Comparison of ENCODE assay signal across 8 mouse cellular contexts in the genomic region with DNA sequence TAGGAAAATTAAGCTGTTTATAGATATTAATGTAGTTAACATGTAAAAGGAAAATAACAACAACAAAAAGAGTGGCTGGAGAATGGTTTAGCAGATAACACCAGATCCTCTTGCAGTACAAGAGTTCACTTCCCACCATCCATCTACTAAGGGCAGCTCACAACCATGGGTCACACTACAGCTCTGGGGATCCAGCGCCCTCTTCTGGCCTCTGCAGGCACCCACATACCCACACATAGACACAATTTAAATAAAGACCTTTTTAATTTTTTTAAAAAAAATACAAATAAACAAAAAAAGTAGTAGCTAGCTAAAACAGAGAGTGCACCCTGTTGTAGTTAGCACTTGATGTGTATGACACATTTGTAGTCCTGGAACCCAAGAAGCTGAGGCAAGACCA. TPM values are rescaled to one million over a fixed set of nuclear protein-coding genes. Genes with fewer than 3 reads are reported as not detected.
A peak's percentile ranks its signal among the peaks of the same experiment; 100 is the strongest.
DNase-seq lines count a peak whose midpoint lies in the region; ATAC-seq and TF ChIP-seq lines count a peak whose summit lies in the region.

No protein-coding gene starts in this region.

- no peak overlapping the region for H3K4me3 ChIP-seq in ES-Bruce4 (ENCODE audit: low read depth, low read length)
- H3K4me3 ChIP-seq in hindbrain, postnatal 0 days (ENCODE audit: low read length): no peak overlapping the region
- no peak overlapping the region for H3K4me3 ChIP-seq in thymus, adult 2 months (ENCODE audit: control insufficient read depth, insufficient read depth, low read length)

- no peaks in the 10 kb centered on the region for H3K27me3 ChIP-seq in ES-Bruce4 (ENCODE audit: control insufficient read depth, insufficient read depth, low read length, poor library complexity, severe bottlenecking)
- no peaks in the 10 kb centered on the region for H3K27me3 ChIP-seq in hindbrain, postnatal 0 days (ENCODE audit: insufficient read depth, low read length)
- no peaks in the 10 kb centered on the region for H3K27me3 ChIP-seq in thymus, adult 2 months (ENCODE audit: control insufficient read depth, insufficient read depth, low read length)

- ATAC-seq in hindbrain, postnatal 0 days: no peak
- peak; percentile 51 for ATAC-seq in megakaryocyte progenitor cell, adult 5-6 weeks (replicated peaks; ENCODE audit: poor library complexity)

- H3K4me2 ChIP-seq in hindbrain, postnatal 0 days (ENCODE audit: low read depth, low read length): peak overlapping the region; percentile 31

- no peaks in the 10 kb centered on the region for H3K4me1 ChIP-seq in ES-Bruce4 (ENCODE audit: control insufficient read depth, insufficient read depth, low read length)
- 0 out of 2 replicates have a peak, but pooled peaks cover 8% of the 10 kb centered on the region for H3K4me1 ChIP-seq in hindbrain, postnatal 0 days (ENCODE audit: insufficient read depth, low read length)
- H3K4me1 ChIP-seq in thymus, adult 2 months (replicated peaks; ENCODE audit: control insufficient read depth, insufficient read depth, low read length): peaks cover 2% of the 10 kb centered on the region; the same call in 1 of the 2 replicates

- no peaks in the 10 kb centered on the region for H3K9me3 ChIP-seq in ES-Bruce4 (replicated peaks; ENCODE audit: control insufficient read depth, insufficient read depth, low read length, poor library complexity, severe bottlenecking)
- H3K9me3 ChIP-seq in hindbrain, postnatal 0 days (ENCODE audit: low read length): no peaks in the 10 kb centered on the region

- TF ChIP-seq EP300 in ES-Bruce4 (IDR thresholded peaks at IDR 0.05; ENCODE audit: insufficient read depth, low read depth, low read length): no peak

- WGBS in hindbrain, postnatal 0 days: 30% methylated on average over 1 of the region's 1 CpGs
- WGBS in thymus, adult 2 months: 50% methylated on average over 1 of the region's 1 CpGs

- H3K36me3 ChIP-seq in ES-Bruce4 (ENCODE audit: control insufficient read depth, insufficient read depth, low read length, poor library complexity, severe bottlenecking): peaks cover 7% of the 10 kb centered on the region
- no peaks in the 10 kb centered on the region for H3K36me3 ChIP-seq in hindbrain, postnatal 0 days (ENCODE audit: insufficient read depth, low read length)
- H3K36me3 ChIP-seq in thymus, adult 2 months (ENCODE audit: control insufficient read depth, insufficient read depth, low read length): no peaks in the 10 kb centered on the region

- no peak overlapping the region for H3K27ac ChIP-seq in ES-Bruce4 (ENCODE audit: insufficient read depth, low read length)
- no peak overlapping the region for H3K27ac ChIP-seq in hindbrain, postnatal 0 days
- no peak overlapping the region for H3K27ac ChIP-seq in thymus, adult 2 months (ENCODE audit: control insufficient read depth, insufficient read depth, low read length)

- TF ChIP-seq CTCF in ES-Bruce4 (IDR thresholded peaks at IDR 0.05; ENCODE audit: low read depth, low read length): peak; percentile 79
- TF ChIP-seq CTCF in hindbrain, postnatal 0 days (IDR thresholded peaks at IDR 0.05; ENCODE audit: low read depth): peak; percentile 49
- TF ChIP-seq CTCF in thymus, adult 2 months (IDR thresholded peaks at IDR 0.05; ENCODE audit: borderline replicate concordance, control insufficient read depth, extremely low read depth, insufficient read depth, low read length, poor library complexity): peak; percentile 49; the same call in 1 of the 2 replicates

- intact Hi-C loops in heart, postnatal 14 days (cut with DNase I): no loop called here

- no peak for TF ChIP-seq POLR2A in ES-Bruce4 (IDR thresholded peaks at IDR 0.05; ENCODE audit: insufficient read depth, low read length)
- TF ChIP-seq POLR2A in thymus, adult 2 months (IDR thresholded peaks at IDR 0.05; ENCODE audit: control insufficient read depth, extremely low read depth, insufficient read depth, low read length, poor library complexity): no peak

- H3K9ac ChIP-seq in ES-Bruce4 (ENCODE audit: low read depth, poor library complexity, severe bottlenecking): no peak overlapping the region
- no peak overlapping the region for H3K9ac ChIP-seq in hindbrain, postnatal 0 days (replicated peaks; ENCODE audit: low read length)

- DNase-seq in heart, postnatal 14 days: peak; percentile 31 to 32
- no peak for DNase-seq in heart, adult 9 months (ENCODE audit: low spot score in 2 of 2)
- DNase-seq in adrenal gland, postnatal 14 days: peak; percentile 72
- peak; percentile 8 for DNase-seq in hindbrain, postnatal 0 days (ENCODE audit: low spot score)
- DNase-seq in thymus, adult 2 months: peak; percentile 46
- no peak for DNase-seq in urinary bladder, postnatal 25 days (ENCODE audit: low spot score)

RNA-seq across cellular contexts. Expression of a gene that starts 4.0 kb away (rescaled TPM):
- total RNA-seq in heart, postnatal 14 days (2021): 10 to 100 TPM; 84.7 to 91.1 TPM
- 127 and 152 TPM in 2 replicates for polyA plus RNA-seq in ES-Bruce4 (2011; ENCODE audit: insufficient read depth, insufficient read length, low read depth, missing spikeins)
- 94.2 and 107 TPM in 2 replicates for total RNA-seq in adrenal gland, postnatal 14 days (2021)
- total RNA-seq in hindbrain, postnatal 0 days (2014; rRNA removed): 34.4 and 40.3 TPM in 2 replicates
- polyA plus RNA-seq in hindbrain, postnatal 0 days (2015; fragmentation: Nextera tagmentation; extraction: Ambion mirVana): 7.4 and 9.3 TPM in 2 replicates
- 91.4 and 102 TPM in 2 replicates for total RNA-seq in megakaryocyte progenitor cell, adult 5-6 weeks (2015)
- 87.9 and 105 TPM in 2 replicates for total RNA-seq in megakaryocyte progenitor cell, adult 5-6 weeks (2017)
- polyA plus RNA-seq in thymus, adult 2 months (2012; rRNA removed): 32.7 and 34.1 TPM in 2 replicates

RNA-seq across cellular contexts. Expression of a gene that starts 56.9 kb away (rescaled TPM):
- total RNA-seq in heart, postnatal 14 days (2021): 10 to 100 TPM; 33.2 to 33.9 TPM
- 75.6 and 81.1 TPM in 2 replicates for polyA plus RNA-seq in ES-Bruce4 (2011; ENCODE audit: insufficient read depth, insufficient read length, low read depth, missing spikeins)
- total RNA-seq in adrenal gland, postnatal 14 days (2021): 81.3 and 83.2 TPM in 2 replicates
- total RNA-seq in hindbrain, postnatal 0 days (2014; rRNA removed): 52.9 and 54.8 TPM in 2 replicates
- polyA plus RNA-seq in hindbrain, postnatal 0 days (2015; fragmentation: Nextera tagmentation; extraction: Ambion mirVana): 52.7 and 53.1 TPM in 2 replicates
- total RNA-seq in megakaryocyte progenitor cell, adult 5-6 weeks (2015): 98.6 and 103 TPM in 2 replicates
- total RNA-seq in megakaryocyte progenitor cell, adult 5-6 weeks (2017): 168 and 210 TPM in 2 replicates
- 65.4 and 83.0 TPM in 2 replicates for polyA plus RNA-seq in thymus, adult 2 months (2012; rRNA removed)

RNA-seq across cellular contexts. Expression of a gene that starts 57.2 kb away (rescaled TPM):
- under 1 TPM; 0.56 to 0.67 TPM for total RNA-seq in heart, postnatal 14 days (2021)
- polyA plus RNA-seq in ES-Bruce4 (2011; ENCODE audit: insufficient read depth, insufficient read length, low read depth, missing spikeins): not detected in 2 replicates
- 0.82 and 1.7 TPM in 2 replicates for total RNA-seq in adrenal gland, postnatal 14 days (2021)
- total RNA-seq in hindbrain, postnatal 0 days (2014; rRNA removed): 1.5 and 3.7 TPM in 2 replicates
- polyA plus RNA-seq in hindbrain, postnatal 0 days (2015; fragmentation: Nextera tagmentation; extraction: Ambion mirVana): 1.1 and 1.6 TPM in 2 replicates
- 0.17 TPM in 1 of 2 replicates, not detected in the other for total RNA-seq in megakaryocyte progenitor cell, adult 5-6 weeks (2015)
- total RNA-seq in megakaryocyte progenitor cell, adult 5-6 weeks (2017): not detected in 2 replicates
- 0.23 and 0.35 TPM in 2 replicates for polyA plus RNA-seq in thymus, adult 2 months (2012; rRNA removed)

Comparison
In these comparisons a context has a peak if more than half of its experiments do, and no peak if none do; other contexts are left out.
1. DNase-seq: peak in heart, postnatal 14 days (2 of 2), adrenal gland, postnatal 14 days (single experiment), hindbrain, postnatal 0 days (single experiment) and thymus, adult 2 months (single experiment); none in heart, adult 9 months (0 of 2) and urinary bladder, postnatal 25 days (single experiment).
2. Peak in every context shown above with its lines, with median percentiles within 50 percentile points of each other: CTCF ChIP-seq.